Mouse (Mus musculus): ENCODE data around the gene Castor1.
A peak's percentile ranks its signal among the peaks of the same experiment; 100 is the strongest.

DNA sequence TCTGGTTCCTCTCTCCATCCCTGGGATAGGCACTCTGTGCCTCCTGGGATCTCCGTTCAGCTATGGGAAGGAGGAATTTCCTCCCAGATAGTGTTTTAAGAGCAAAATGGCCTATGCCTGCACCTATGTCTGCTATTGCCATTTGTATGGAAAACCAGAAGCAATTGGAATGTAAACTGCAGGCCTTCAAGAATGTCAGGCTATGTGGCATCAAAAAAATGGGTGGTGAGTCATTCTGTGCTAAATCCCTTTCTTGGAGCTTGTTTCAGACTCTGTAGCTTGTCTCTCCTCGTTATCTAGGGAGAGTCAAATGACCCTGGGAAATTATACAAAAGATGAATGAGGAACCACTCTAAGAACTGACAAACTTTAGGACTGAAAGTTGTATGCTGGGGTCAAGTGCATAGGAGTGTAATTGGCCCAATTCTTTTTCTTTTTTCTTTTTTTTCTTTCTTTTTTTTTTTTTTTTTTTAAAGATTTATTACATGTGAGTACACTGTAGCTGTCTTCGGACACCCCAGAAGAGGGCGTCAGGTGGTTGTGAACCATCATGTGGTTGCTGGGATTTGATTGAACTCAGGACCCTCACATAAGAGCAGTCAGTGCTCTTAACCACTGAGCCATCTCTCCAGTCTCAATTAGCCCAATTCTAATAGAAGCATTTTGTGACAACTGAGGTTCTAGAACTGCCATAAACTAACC is 33.6 kb upstream of the Castor1 start:
- TF ChIP-seq CTCF (conservative IDR thresholded peaks at IDR 0.05; ENCODE audit: insufficient read depth, insufficient read length, low read depth, low read length) (peak; percentile 33; the same call in 1 of the 2 replicates), POLR2A (IDR thresholded peaks at IDR 0.05; ENCODE audit: low read depth, low read length) (no peak)
